Mouse (Mus musculus) hindbrain, embryonic 15.5 days (tissue): ENCODE measurements around the gene Sppl3. TPM values are rescaled to one million over a fixed set of nuclear protein-coding genes. Genes with fewer than 3 reads are reported as not detected.

ENCODE experiments used
- ATAC-seq: fragments of 200-750 bp; cut with Nextera tagmentation; 2 replicates; pipeline ENCODE4 v1.8.0; 2017; ENCODE audit warnings: low read depth, moderate number of reproducible peaks, moderate TSS enrichment; ENCODE audit not compliant: low FRiP score
- H3K27ac ChIP-seq: fragments of 300-500 bp; sonication (generic); replicated peaks from 2 replicates; pipeline ENCODE4 v1.5.1; 2015; ENCODE audit warnings: mild to moderate bottlenecking, inconsistent platforms
- H3K27me3 ChIP-seq: fragments of 300-500 bp; sonication (generic); 2 replicates; pipeline ENCODE4 v1.6.1; 2015; ENCODE audit warnings: control low read depth, inconsistent platforms
- H3K36me3 ChIP-seq: fragments of 300-500 bp; sonication (generic); 2 replicates; pipeline ENCODE4 v1.6.1; 2015; ENCODE audit warnings: control low read depth, inconsistent platforms
- H3K4me1 ChIP-seq: fragments of 300-500 bp; sonication (generic); replicated peaks from 2 replicates; pipeline ENCODE4 v1.6.1; 2015; ENCODE audit warnings: control low read depth, inconsistent platforms
- H3K4me2 ChIP-seq: fragments of 300-500 bp; sonication (generic); 2 replicates; pipeline ENCODE4 v1.6.1; 2015; ENCODE audit warnings: moderate library complexity, mild to moderate bottlenecking, inconsistent platforms
- H3K4me3 ChIP-seq: fragments of 300-500 bp; sonication (generic); 2 replicates; pipeline ENCODE4 v1.5.1; 2015; ENCODE audit warnings: mild to moderate bottlenecking, inconsistent platforms
- H3K9ac ChIP-seq: fragments of 300-500 bp; sonication (generic); 2 replicates; pipeline ENCODE4 v1.6.1; 2015; ENCODE audit warnings: inconsistent platforms
- H3K9me3 ChIP-seq: fragments of 300-500 bp; sonication (generic); 2 replicates; pipeline ENCODE4 v1.6.1; 2016; ENCODE audit warnings: control low read depth, inconsistent platforms
- WGBS: fragments of 180-500 bp; shearing (Covaris S2); methylation state at CpG from one replicate; pipeline ENCODE4 v1.1.7; 2015; 5-methylcytosine and 5-hydroxymethylcytosine counted together
- polyA plus RNA-seq: library from polyadenylated mRNA; unstranded; fragments of >200 nt; fragmentation: Nextera tagmentation; extraction: Ambion mirVana; gene quantifications from 2 replicates; pipeline ENCODE4 v1.2.1, GENCODE M21; 2015

The Sppl3 gene
- polyA plus RNA-seq, 1 experiment from 2014 or later: 46.1 TPM

- H3K4me3 ChIP-seq: no peak overlapping the region
- H3K4me1 ChIP-seq: no peaks in the 10 kb centered on the region
- 83% methylated on average over 8 of the region's 8 CpGs for WGBS
- no peaks in the 10 kb centered on the region for H3K36me3 ChIP-seq
- H3K4me2 ChIP-seq: no peak overlapping the region
- no peak overlapping the region for H3K27ac ChIP-seq
- H3K9me3 ChIP-seq: no peaks in the 10 kb centered on the region
- 0 out of 2 replicates have a peak, but pooled peaks cover 2% of the 10 kb centered on the region for H3K27me3 ChIP-seq
- no peak for ATAC-seq
- H3K9ac ChIP-seq: no peak overlapping the region
Measured at GRCm38 (mm10) chr5:114973131-114973530, 37.8 kb upstream of the Sppl3 start.

- Histone ChIP-seq H3K4me2 (no peak overlapping the region), H3K27me3 (no peaks in the 10 kb centered on the region), H3K9ac (no peak overlapping the region), H3K9me3 (no peaks in the 10 kb centered on the region), H3K4me1 (peaks cover 19% of the 10 kb centered on the region), H3K36me3 (no peaks in the 10 kb centered on the region), H3K4me3 (no peak overlapping the region), H3K27ac (no peak overlapping the region)
- ATAC-seq: no peak
Measured at GRCm38 (mm10) chr5:114976935-114977334, 34.0 kb upstream of the Sppl3 start.

GRCm38 (mm10) chr5:114978473-114978872 lies 32.5 kb upstream of the Sppl3 start:
- Histone ChIP-seq H3K9me3 (no peaks in the 10 kb centered on the region), H3K4me3 (no peak overlapping the region), H3K4me1 (peaks cover 19% of the 10 kb centered on the region), H3K27me3 (no peaks in the 10 kb centered on the region), H3K9ac (no peak overlapping the region), H3K36me3 (no peaks in the 10 kb centered on the region), H3K27ac (no peak overlapping the region), H3K4me2 (0 out of 2 replicates have a peak overlapping the region, but pooled peaks have one; percentile 67)
- ATAC-seq: no peak
- WGBS: 59% methylated on average over 11 of the region's 11 CpGs

- ATAC-seq: 0 out of 2 replicates have a peak, but pooled peaks have one; percentile 3
- no peaks in the 10 kb centered on the region for H3K36me3 ChIP-seq
- H3K27ac ChIP-seq: no peak overlapping the region; the same call in 1 of the 2 replicates
- no peaks in the 10 kb centered on the region for H3K9me3 ChIP-seq
- 9% methylated on average over 6 of the region's 6 CpGs for WGBS
- H3K4me3 ChIP-seq: peak overlapping the region; percentile 31; the same call in 1 of the 2 replicates
- no peaks in the 10 kb centered on the region for H3K27me3 ChIP-seq
- peak overlapping the region; percentile 67 for H3K4me2 ChIP-seq
- peaks cover 19% of the 10 kb centered on the region for H3K4me1 ChIP-seq
- no peak overlapping the region for H3K9ac ChIP-seq
Measured at GRCm38 (mm10) chr5:114978888-114979249, 32.1 kb upstream of the Sppl3 start.

GRCm38 (mm10) chr5:114979250-114980121 lies 31.5 kb upstream of the Sppl3 start:
- H3K27me3 ChIP-seq: no peaks in the 10 kb centered on the region
- H3K36me3 ChIP-seq: no peaks in the 10 kb centered on the region
- ATAC-seq: peak; percentile 69; the same call in 1 of the 2 replicates
- H3K27ac ChIP-seq: no peak overlapping the region; the same call in 1 of the 2 replicates
- H3K4me1 ChIP-seq: peaks cover 19% of the 10 kb centered on the region
- H3K9ac ChIP-seq: 0 out of 2 replicates have a peak overlapping the region, but pooled peaks have one; percentile 5
- H3K9me3 ChIP-seq: no peaks in the 10 kb centered on the region
- H3K4me2 ChIP-seq: peak overlapping the region; percentile 67
- 10% methylated on average over 32 of the region's 32 CpGs for WGBS
- H3K4me3 ChIP-seq: peak overlapping the region; percentile 31

- H3K4me2 ChIP-seq: peak overlapping the region; percentile 67
- no peak overlapping the region for H3K27ac ChIP-seq
- H3K27me3 ChIP-seq: no peaks in the 10 kb centered on the region
- H3K4me1 ChIP-seq: peaks cover 19% of the 10 kb centered on the region
- H3K9ac ChIP-seq: 0 out of 2 replicates have a peak overlapping the region, but pooled peaks have one; percentile 5
- H3K4me3 ChIP-seq: peak overlapping the region; percentile 31
- ATAC-seq: no peak
- no peaks in the 10 kb centered on the region for H3K36me3 ChIP-seq
- no peaks in the 10 kb centered on the region for H3K9me3 ChIP-seq
- WGBS: 32% methylated on average over 16 of the region's 16 CpGs
Measured at GRCm38 (mm10) chr5:114980122-114980748, 30.7 kb upstream of the Sppl3 start.

- no peaks in the 10 kb centered on the region for H3K36me3 ChIP-seq
- no peaks in the 10 kb centered on the region for H3K9me3 ChIP-seq
- no peak overlapping the region for H3K27ac ChIP-seq
- no peak overlapping the region for H3K4me2 ChIP-seq
- no peaks in the 10 kb centered on the region for H3K27me3 ChIP-seq
- peaks cover 19% of the 10 kb centered on the region for H3K4me1 ChIP-seq
- no peak overlapping the region for H3K9ac ChIP-seq
- WGBS: 70% methylated on average over 15 of the region's 15 CpGs
- no peak overlapping the region for H3K4me3 ChIP-seq
- ATAC-seq: no peak
Measured at GRCm38 (mm10) chr5:114982001-114982400, 28.9 kb upstream of the Sppl3 start.

- Histone ChIP-seq H3K4me2 (no peak overlapping the region), H3K9me3 (no peaks in the 10 kb centered on the region), H3K9ac (no peak overlapping the region), H3K36me3 (no peaks in the 10 kb centered on the region), H3K4me3 (no peak overlapping the region), H3K27ac (no peak overlapping the region), H3K4me1 (peaks cover 3% of the 10 kb centered on the region), H3K27me3 (no peaks in the 10 kb centered on the region)
- ATAC-seq: no peak
Measured at GRCm38 (mm10) chr5:114985074-114985473, 25.9 kb upstream of the Sppl3 start.

GRCm38 (mm10) chr5:114996447-114996846 lies 14.5 kb upstream of the Sppl3 start:
- WGBS: 81% methylated on average over 16 of the region's 16 CpGs
- Histone ChIP-seq H3K4me2 (no peak overlapping the region), H3K27me3 (no peaks in the 10 kb centered on the region), H3K4me1 (no peaks in the 10 kb centered on the region), H3K4me3 (no peak overlapping the region), H3K9ac (no peak overlapping the region), H3K9me3 (no peaks in the 10 kb centered on the region), H3K36me3 (no peaks in the 10 kb centered on the region), H3K27ac (no peak overlapping the region)
- ATAC-seq: no peak

- WGBS: 82% methylated on average over 6 of the region's 6 CpGs
- H3K36me3 ChIP-seq: no peaks in the 10 kb centered on the region
- H3K9me3 ChIP-seq: no peaks in the 10 kb centered on the region
- H3K27ac ChIP-seq: no peak overlapping the region
- H3K4me3 ChIP-seq: no peak overlapping the region
- no peaks in the 10 kb centered on the region for H3K27me3 ChIP-seq
- no peak for ATAC-seq
- no peak overlapping the region for H3K4me2 ChIP-seq
- no peak overlapping the region for H3K9ac ChIP-seq
- H3K4me1 ChIP-seq: no peaks in the 10 kb centered on the region
Measured at GRCm38 (mm10) chr5:114997327-114997726, 13.6 kb upstream of the Sppl3 start.

- Histone ChIP-seq H3K9me3 (no peaks in the 10 kb centered on the region), H3K27ac (no peak overlapping the region), H3K27me3 (no peaks in the 10 kb centered on the region), H3K9ac (no peak overlapping the region), H3K36me3 (no peaks in the 10 kb centered on the region), H3K4me1 (no peaks in the 10 kb centered on the region), H3K4me3 (no peak overlapping the region), H3K4me2 (no peak overlapping the region)
- whole genome bisulfite sequencing: 85% methylated on average over 2 of the region's 2 CpGs
- ATAC-seq: no peak
Measured at GRCm38 (mm10) chr5:115000503-115000902, 10.4 kb upstream of the Sppl3 start.

GRCm38 (mm10) chr5:115001464-115001863 lies 9.5 kb upstream of the Sppl3 start:
- H3K27ac ChIP-seq: no peak overlapping the region
- H3K4me2 ChIP-seq: no peak overlapping the region
- H3K9ac ChIP-seq: no peak overlapping the region
- no peaks in the 10 kb centered on the region for H3K27me3 ChIP-seq
- no peaks in the 10 kb centered on the region for H3K36me3 ChIP-seq
- 77% methylated on average over 8 of the region's 8 CpGs for WGBS
- H3K9me3 ChIP-seq: no peaks in the 10 kb centered on the region
- no peak for ATAC-seq
- no peaks in the 10 kb centered on the region for H3K4me1 ChIP-seq
- H3K4me3 ChIP-seq: no peak overlapping the region
